Mouse (Mus musculus) kidney, embryonic 14.5 days (tissue): ENCODE data around the gene Gm49393. TPM values are rescaled to one million over a fixed set of nuclear protein-coding genes. Genes with fewer than 3 reads are reported as not detected.

Experiments used
- ATAC-seq: fragments of 200-750 bp; cut with Nextera tagmentation; 2 replicates; pipeline ENCODE4 v1.8.0; 2017; ENCODE audit warnings: moderate number of reproducible peaks, mild to moderate bottlenecking, moderate TSS enrichment, moderate library complexity; ENCODE audit not compliant: low FRiP score, low TSS enrichment
- H3K27ac ChIP-seq: fragments of 300-500 bp; sonication (generic); 2 replicates; pipeline ENCODE4 v1.5.1; 2014; ENCODE audit warnings: low read depth, mild to moderate bottlenecking, low read length, moderate library complexity, mixed read lengths
- H3K27me3 ChIP-seq: fragments of 300-500 bp; sonication (generic); 2 replicates; pipeline ENCODE4 v1.6.1; 2014; ENCODE audit warnings: mild to moderate bottlenecking, low read length; ENCODE audit not compliant: control insufficient read depth, insufficient read depth
- H3K36me3 ChIP-seq: fragments of 300-500 bp; sonication (generic); 2 replicates; pipeline ENCODE4 v1.6.1; 2014; ENCODE audit warnings: low read length, mixed read lengths; ENCODE audit not compliant: control insufficient read depth, insufficient read depth
- H3K4me1 ChIP-seq: fragments of 300-500 bp; sonication (generic); 2 replicates; pipeline ENCODE4 v1.6.1; 2014; ENCODE audit warnings: low read length, mixed read lengths; ENCODE audit not compliant: control insufficient read depth, insufficient read depth
- H3K4me2 ChIP-seq: fragments of 300-500 bp; sonication (generic); replicated peaks from 2 replicates; pipeline ENCODE4 v1.6.1; 2014; ENCODE audit warnings: low read depth, mild to moderate bottlenecking, low read length
- H3K4me3 ChIP-seq: fragments of 300-500 bp; sonication (generic); 2 replicates; pipeline ENCODE4 v1.5.1; 2014; ENCODE audit warnings: mild to moderate bottlenecking, low read length
- H3K9ac ChIP-seq: fragments of 300-500 bp; sonication (generic); 2 replicates; pipeline ENCODE4 v1.6.1; 2014; ENCODE audit warnings: low read depth, mild to moderate bottlenecking, low read length, moderate library complexity
- H3K9me3 ChIP-seq: fragments of 300-500 bp; sonication (generic); 2 replicates; pipeline ENCODE4 v1.6.1; 2016; ENCODE audit warnings: low read length; ENCODE audit not compliant: control insufficient read depth
- WGBS: fragments of 180-500 bp; shearing (Covaris S2); extraction: QIAGEN DNeasy Blood & Tissue Kit; methylation state at CpG from one replicate; pipeline ENCODE4 v1.1.7; 2014; 5-methylcytosine and 5-hydroxymethylcytosine counted together
- polyA plus RNA-seq: library from polyadenylated mRNA; unstranded; fragments of >200 nt; fragmentation: Nextera tagmentation; extraction: Ambion mirVana; gene quantifications from 2 replicates; pipeline ENCODE4 v1.2.1, GENCODE M21; 2014

Gene Gm49393
- polyA plus RNA-seq, 1 experiment from 2014 or later, result not detected

DNA sequence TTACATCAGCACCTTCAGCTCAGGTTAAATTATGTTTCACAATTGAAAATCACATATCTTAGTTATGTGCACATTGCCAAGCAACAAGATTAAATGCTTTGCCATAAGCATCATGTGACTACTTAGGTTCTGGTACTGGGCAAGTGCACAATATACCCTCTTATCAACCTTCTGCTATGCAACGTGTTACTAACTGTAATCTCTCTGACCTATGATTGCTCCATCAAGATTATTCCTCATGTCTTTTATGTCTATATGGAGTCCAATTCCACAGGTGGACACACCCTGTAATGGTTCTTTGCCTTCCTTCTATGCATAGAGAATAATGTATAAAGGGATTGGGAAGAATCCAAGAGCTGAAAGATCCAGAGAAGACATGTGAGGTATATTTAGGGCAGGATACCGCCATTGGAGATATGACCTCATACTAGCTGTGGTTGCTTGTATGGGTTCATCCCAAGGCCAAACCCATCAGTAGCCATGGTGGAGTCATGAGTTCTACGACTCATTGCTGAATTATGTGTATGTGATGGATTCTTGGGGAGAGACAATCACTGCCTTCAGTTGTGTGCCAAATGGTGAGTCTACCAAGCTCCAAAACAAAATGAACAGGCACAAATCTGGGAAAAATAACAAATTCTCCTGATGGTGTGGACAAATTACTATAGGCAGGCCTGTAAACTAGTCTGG, 114.8 kb downstream of the Gm49393 start:
- H3K36me3 ChIP-seq, result no peaks in the 10 kb centered on the region
- no peak overlapping the region for H3K9ac ChIP-seq
- no peaks in the 10 kb centered on the region for H3K9me3 ChIP-seq
- no peaks in the 10 kb centered on the region for H3K27me3 ChIP-seq
- H3K27ac ChIP-seq, result no peak overlapping the region
- no peak for ATAC-seq
- no peak overlapping the region for H3K4me2 ChIP-seq
- no peak overlapping the region for H3K4me3 ChIP-seq
- no peaks in the 10 kb centered on the region for H3K4me1 ChIP-seq
- 68% methylated on average over 3 of the region's 3 CpGs for WGBS

GRCm38 (mm10) chr13:60819469-60819868, 115.9 kb downstream of the Gm49393 start:
- ATAC-seq, result no peak

DNA sequence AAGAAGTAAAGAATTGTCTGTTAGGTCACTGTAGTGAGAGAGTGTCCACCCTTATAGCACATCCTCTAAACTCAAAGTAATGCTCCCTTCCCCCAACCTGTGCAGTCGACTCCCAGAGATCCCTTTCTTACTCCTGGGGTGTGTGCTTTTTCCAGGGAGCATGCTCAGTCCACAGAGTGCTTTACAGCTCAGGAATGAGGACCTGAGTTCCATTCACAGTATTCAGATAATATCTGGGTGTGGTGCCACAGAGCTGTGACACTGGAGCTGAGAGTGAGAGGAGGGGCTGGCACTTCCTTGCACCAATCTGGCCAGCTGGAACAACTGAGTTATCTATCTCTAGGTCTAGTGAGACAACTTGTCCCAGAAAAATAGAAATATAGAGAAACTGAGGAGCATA, 121.7 kb downstream of the Gm49393 start:
- ATAC-seq, result no peak
- WGBS, result 71% methylated on average over 1 of the region's 1 CpGs
- no peaks in the 10 kb centered on the region for H3K9me3 ChIP-seq
- H3K27ac ChIP-seq, result no peak overlapping the region
- no peak overlapping the region for H3K9ac ChIP-seq
- H3K4me1 ChIP-seq, result no peaks in the 10 kb centered on the region
- no peaks in the 10 kb centered on the region for H3K36me3 ChIP-seq
- H3K27me3 ChIP-seq, result no peaks in the 10 kb centered on the region
- H3K4me3 ChIP-seq, result no peak overlapping the region
- no peak overlapping the region for H3K4me2 ChIP-seq

More at GRCm38 (mm10) chr13:60819469-60819868, 115.9 kb downstream of the Gm49393 start:
- Histone ChIP-seq H3K4me1 (no peaks in the 10 kb centered on the region), H3K4me2 (no peak overlapping the region), H3K4me3 (no peak overlapping the region), H3K27ac (no peak overlapping the region), H3K9ac (no peak overlapping the region), H3K9me3 (no peaks in the 10 kb centered on the region), H3K36me3 (no peaks in the 10 kb centered on the region), H3K27me3 (no peaks in the 10 kb centered on the region)
- WGBS, result 10% methylated on average over 7 of the region's 7 CpGs

DNA sequence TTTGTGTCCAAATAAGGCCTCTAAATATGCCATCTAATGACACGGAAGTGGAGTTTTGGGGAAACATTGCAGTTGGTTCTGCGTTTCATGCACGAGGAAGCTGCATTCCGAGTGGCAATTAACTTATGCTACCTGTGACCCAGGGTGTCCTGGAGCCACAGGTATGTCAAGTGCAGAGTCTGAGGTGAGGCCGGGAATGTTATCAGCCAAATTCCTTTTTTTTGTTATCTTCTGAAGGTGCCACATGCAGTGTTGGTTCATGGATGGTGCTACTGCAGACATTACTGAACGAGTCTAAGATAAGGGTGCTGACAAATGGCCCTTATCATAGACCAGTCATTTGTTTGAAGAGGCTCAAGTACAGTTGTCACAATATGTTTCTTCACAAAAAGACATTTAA, 122.6 kb downstream of the Gm49393 start:
- H3K36me3 ChIP-seq, result no peaks in the 10 kb centered on the region
- H3K9ac ChIP-seq, result no peak overlapping the region
- no peak overlapping the region for H3K4me2 ChIP-seq
- 88% methylated on average over 6 of the region's 6 CpGs for WGBS
- no peak overlapping the region for H3K27ac ChIP-seq
- no peaks in the 10 kb centered on the region for H3K27me3 ChIP-seq
- H3K4me1 ChIP-seq, result no peaks in the 10 kb centered on the region
- H3K9me3 ChIP-seq, result no peaks in the 10 kb centered on the region
- H3K4me3 ChIP-seq, result no peak overlapping the region
- no peak for ATAC-seq

- H3K9ac ChIP-seq, result no peak overlapping the region
- no peaks in the 10 kb centered on the region for H3K36me3 ChIP-seq
- no peaks in the 10 kb centered on the region for H3K4me1 ChIP-seq
- no peak overlapping the region for H3K4me2 ChIP-seq
- 76% methylated on average over 2 of the region's 2 CpGs for WGBS
- ATAC-seq, result no peak
- no peak overlapping the region for H3K4me3 ChIP-seq
- no peak overlapping the region for H3K27ac ChIP-seq
- H3K27me3 ChIP-seq, result no peaks in the 10 kb centered on the region
- H3K9me3 ChIP-seq, result no peaks in the 10 kb centered on the region
Measured at GRCm38 (mm10) chr13:60809690-60810089, 125.7 kb downstream of the Gm49393 start.

Other genes with a start within 250 kb of the Gm49393 start
- gene BC051665, start 149.2 kb downstream of the Gm49393 start, polyA plus RNA-seq, result not detected in 2 replicates
- not detected in 2 replicates for gene Ctsll3, start 132.7 kb downstream of the Gm49393 start, polyA plus RNA-seq
- 0.15 TPM in 1 of 2 replicates, not detected in the other for gene 4930486L24Rik, start 71.1 kb downstream of the Gm49393 start, polyA plus RNA-seq
- 0.23 TPM in 1 of 2 replicates, not detected in the other for gene Gm49392, start 38.7 kb downstream of the Gm49393 start, polyA plus RNA-seq
- 4.4 and 5.2 TPM in 2 replicates for gene Ctla2b, start 38.1 kb downstream of the Gm49393 start, polyA plus RNA-seq
- gene Tpbpb, start 30.7 kb downstream of the Gm49393 start, polyA plus RNA-seq, result not detected in 2 replicates
- gene Gm49391, start 981 bp upstream of the Gm49393 start, polyA plus RNA-seq, result 2.2 and 2.7 TPM in 2 replicates
- 28.7 and 39.2 TPM in 2 replicates for gene Ctla2a, start 1.0 kb upstream of the Gm49393 start, polyA plus RNA-seq
- not detected in 2 replicates for gene Tpbpa, start 6.4 kb upstream of the Gm49393 start, polyA plus RNA-seq
- not detected in 2 replicates for gene Ctsj, start 70.4 kb upstream of the Gm49393 start, polyA plus RNA-seq
- not detected in 2 replicates for gene Ctsq, start 105.0 kb upstream of the Gm49393 start, polyA plus RNA-seq
- gene Ctsr, start 228.7 kb upstream of the Gm49393 start, polyA plus RNA-seq, result not detected in 2 replicates